Mouse (Mus musculus) heart, postnatal 14 days (tissue): ENCODE measurements around the gene Ifi207. TPM values are rescaled to one million over a fixed set of nuclear protein-coding genes. Genes with fewer than 3 reads are reported as not detected.
"Not testable (repeated sequence)": the region's sequence is repeated elsewhere in the genome, so short reads cannot be mapped to it uniquely, and the experiment has no call there.

Experiments used
- DNase-seq, 2 experiments: peaks; one replicate each; pipeline ENCODE4 v3.0.0; 2021 to 2022
- intact Hi-C: fragments of 180-260 bp; cut with DNase I; formaldehyde crosslinking; loops from one replicate; pipeline ENCODE4 v1.15.1; 2025
- long read RNA-seq, 2 experiments: library from polyadenylated mRNA; stranded (forward); transcript quantifications; one replicate each; pipeline ENCODE4 v2.0.0; 2021
- total RNA-seq, 2 experiments: library from RNA; stranded (reverse); gene quantifications; 2 replicates each; pipeline ENCODE4 v1.2.3; 2021

Gene Ifi207
- total RNA-seq, result 1 to 10 TPM; 2.6 to 3.0 TPM
- long read RNA-seq, experiment 1, partial matches to known transcripts, result 0 of 1 reads
- long read RNA-seq, experiment 1, other reads (novel, unspliced or antisense), result 1 of 1 reads
- long read RNA-seq, experiment 2, result 0 reads

- intact Hi-C loops, result no loop called here
- DNase-seq, result peak in 1 of 2 experiments; percentile 8
Observed at GRCm38 (mm10) chr1:173741656-173742055, at the start of gene Ifi207. Gene Ifi207, minus strand, starts transcription at chr1:173741747.

- intact Hi-C loops, DNase-seq: not testable (repeated sequence)
Observed at GRCm38 (mm10) chr1:173773457-173773856, 31.9 kb upstream of the Ifi207 start.

- intact Hi-C loops, result not testable (repeated sequence)
Observed at GRCm38 (mm10) chr1:173766848-173767617, 25.5 kb upstream of the Ifi207 start, which contains the start of gene Ifi204. Gene Ifi204, minus strand, starts transcription at chr1:173766943.

GRCm38 (mm10) chr1:173760032-173760431, 18.5 kb upstream of the Ifi207 start:
- intact Hi-C loops, DNase-seq: not testable (repeated sequence)

More at GRCm38 (mm10) chr1:173766848-173767617, 25.5 kb upstream of the Ifi207 start, which contains the start of gene Ifi204:
- peak; percentile 33 to 36 for DNase-seq

- intact Hi-C loops, result no loop called here
- DNase-seq, result no peak
Observed at GRCm38 (mm10) chr1:173742262-173742661, 715 bp upstream of the Ifi207 start.

GRCm38 (mm10) chr1:173740537-173740936, 1.0 kb downstream of the Ifi207 start:
- DNase-seq, result no peak
- intact Hi-C loops, result no loop called here

- no peak for DNase-seq
- intact Hi-C loops, result no loop called here
Observed at GRCm38 (mm10) chr1:173736986-173737385, 4.6 kb downstream of the Ifi207 start.

GRCm38 (mm10) chr1:173735015-173735414, 6.5 kb downstream of the Ifi207 start:
- DNase-seq, intact Hi-C loops: not testable (repeated sequence)

GRCm38 (mm10) chr1:173733219-173733618, 8.3 kb downstream of the Ifi207 start:
- DNase-seq, result peak in 1 of 2 experiments; percentile 16

GRCm38 (mm10) chr1:173694270-173694669, 47.3 kb downstream of the Ifi207 start:
- intact Hi-C loops, result no loop called here
- no peak for DNase-seq

More at GRCm38 (mm10) chr1:173733219-173733618, 8.3 kb downstream of the Ifi207 start:
- intact Hi-C loops, result no loop called here

GRCm38 (mm10) chr1:173678605-173679004, 62.9 kb downstream of the Ifi207 start:
- intact Hi-C loops, DNase-seq: not testable (repeated sequence)

- DNase-seq, intact Hi-C loops: not testable (repeated sequence)
Observed at GRCm38 (mm10) chr1:173673458-173674097, 68.0 kb downstream of the Ifi207 start, which contains the start of gene Ifi208. Gene Ifi208, plus strand, starts transcription at chr1:173673675.

Other genes starting within 250 kb of the Ifi207 start
- not detected for gene Ifi214, start 205.8 kb downstream of the Ifi207 start, total RNA-seq
- gene Ifi213, start 142.5 kb downstream of the Ifi207 start, total RNA-seq, result under 1 TPM in 1 of 2 experiments, not detected in 1; 0.39 TPM
- gene Ifi209, start 110.8 kb downstream of the Ifi207 start, total RNA-seq, result under 1 TPM; 0.22 to 0.59 TPM
- under 1 TPM in 1 of 2 experiments, not detected in 1; 0.32 TPM for gene Ifi208, start 68.1 kb downstream of the Ifi207 start, total RNA-seq
- 1 to 10 TPM; 2.0 to 2.5 TPM for gene Ifi204, start 25.2 kb upstream of the Ifi207 start, total RNA-seq
- gene Ifi211, start 171.3 kb upstream of the Ifi207 start, total RNA-seq, result 1 to 10 TPM in 1 of 2 experiments, under 1 TPM in 1; 0.86 to 1.6 TPM
- 10 to 100 TPM; 14.9 to 16.9 TPM for gene Mndal, start 200.7 kb upstream of the Ifi207 start, total RNA-seq
- 10 to 100 TPM; 12.4 to 15.4 TPM for gene Ifi203, start 200.9 kb upstream of the Ifi207 start, total RNA-seq
- gene Ifi202b, start 241.0 kb upstream of the Ifi207 start, total RNA-seq, result not detected